Mouse (Mus musculus) activated CD4-positive, CD25-positive, alpha-beta regulatory T cell, adult 4 months (primary cell): ENCODE measurements around the gene Fbxo33. TPM values are rescaled to one million over a fixed set of nuclear protein-coding genes. Genes with fewer than 3 reads are reported as not detected.
"Not testable (repeated sequence)": the region's sequence is repeated elsewhere in the genome, so short reads cannot be mapped to it uniquely, and the experiment has no call there.

ENCODE experiments used
- ATAC-seq: one replicate; pipeline ENCODE4 v1.8.0; 2017
- polyA plus RNA-seq, 2 experiments: library from polyadenylated mRNA; unstranded; fragments of 100-300 nt; shearing (Covaris generic); gene quantifications; one replicate each; pipeline ENCODE4 v1.2.1; 2017

Gene Fbxo33
- 10 to 100 TPM; 11.2 to 18.4 TPM for polyA plus RNA-seq

DNA sequence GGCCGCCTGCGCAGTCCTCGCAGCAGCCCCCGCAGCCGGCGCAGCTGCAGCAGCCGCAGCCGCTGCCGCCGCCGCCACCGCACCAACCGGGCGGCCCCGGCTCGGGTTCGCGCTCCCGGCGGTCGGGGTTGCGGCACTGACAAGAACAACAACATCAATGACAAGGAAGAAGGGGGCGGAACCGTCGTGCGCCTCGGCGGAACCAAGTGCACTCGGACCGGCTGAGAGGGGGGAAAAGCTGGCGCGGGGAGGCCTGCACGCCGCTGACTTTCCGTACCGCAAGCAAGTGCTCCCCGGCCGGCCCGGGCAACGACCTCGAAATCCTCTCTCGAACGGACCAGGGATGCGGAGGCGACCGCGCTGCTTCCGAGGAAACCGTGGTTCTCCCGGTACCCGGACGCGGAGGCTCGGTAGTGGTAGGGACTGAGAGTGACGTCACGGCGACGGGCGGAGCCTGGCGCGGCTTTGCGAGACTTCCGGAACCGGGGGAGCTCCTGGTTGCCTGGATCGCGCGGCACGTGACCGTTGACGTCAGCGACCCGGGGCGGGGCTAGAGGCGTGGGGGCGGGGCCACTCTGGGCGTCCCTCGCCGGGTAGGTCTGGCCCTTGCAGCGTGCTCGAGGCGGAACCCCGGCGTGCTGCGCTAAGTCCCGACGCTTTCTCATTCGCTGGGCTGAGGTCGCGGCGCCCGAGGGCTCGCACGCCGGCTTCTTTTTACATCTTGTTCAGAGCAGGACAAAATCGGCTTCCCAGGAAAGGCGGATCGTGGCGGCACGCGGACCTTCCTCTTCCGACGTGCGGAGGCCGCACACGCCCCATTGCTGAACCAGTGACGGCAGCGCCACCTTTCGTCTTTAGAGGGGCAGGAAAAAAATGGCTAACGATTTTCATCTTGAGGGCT is at the start of gene Fbxo33:
Fbxo33 (minus strand) TSS at position 401 of the 901 bp plus-strand sequence.
- ATAC-seq, result peak; percentile 81

DNA sequence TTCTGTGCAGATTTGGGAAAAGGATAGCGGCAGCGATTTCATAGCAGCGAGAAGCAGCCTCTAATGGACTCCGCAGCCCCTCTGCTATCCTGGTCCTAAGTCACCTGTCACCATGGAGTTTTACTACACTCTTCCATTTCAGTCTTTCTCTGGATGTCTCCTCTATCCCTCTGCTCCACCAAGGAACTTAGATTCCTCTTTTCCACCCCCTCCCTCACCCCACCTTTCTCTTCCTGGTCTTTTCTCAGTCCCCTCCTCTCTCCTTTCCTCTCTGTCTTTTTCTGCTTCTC is 46.4 kb upstream of the Fbxo33 start:
- ATAC-seq, result no peak

DNA sequence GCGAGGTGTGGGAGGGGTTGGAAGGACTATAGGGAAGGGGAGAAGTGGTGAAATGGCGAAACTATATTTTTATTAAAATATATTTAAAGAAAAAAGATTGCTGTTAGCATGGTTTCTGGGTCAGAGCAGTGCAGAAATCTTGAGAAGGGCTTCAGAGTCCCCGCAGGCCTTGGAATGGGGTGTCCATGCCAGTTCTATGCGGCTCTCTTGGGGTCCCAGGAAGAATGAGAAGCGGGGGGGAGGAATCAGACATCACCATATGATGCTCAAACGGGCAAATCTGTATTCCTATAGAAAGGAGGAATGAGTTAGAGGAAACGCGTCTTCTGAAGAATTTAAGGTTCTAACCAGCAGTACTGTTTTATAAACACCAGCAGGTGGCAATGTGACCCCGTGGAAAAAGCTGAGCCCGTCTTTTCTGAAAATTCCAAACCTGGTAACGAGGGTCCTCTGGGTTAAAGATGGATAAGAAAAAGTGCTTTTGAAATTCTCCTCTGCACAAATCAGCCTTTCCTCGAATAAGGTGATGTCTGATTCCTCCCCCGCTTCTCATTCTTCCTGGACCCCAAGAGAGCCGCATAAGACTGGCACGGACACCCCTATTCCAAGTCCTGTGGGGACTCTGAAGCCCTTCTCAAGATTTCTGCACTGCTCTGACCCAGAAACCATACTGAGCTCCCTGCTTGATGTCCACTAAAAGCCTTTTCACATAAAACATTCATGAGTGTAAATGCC is 45.8 kb upstream of the Fbxo33 start:
- ATAC-seq, result no peak

DNA sequence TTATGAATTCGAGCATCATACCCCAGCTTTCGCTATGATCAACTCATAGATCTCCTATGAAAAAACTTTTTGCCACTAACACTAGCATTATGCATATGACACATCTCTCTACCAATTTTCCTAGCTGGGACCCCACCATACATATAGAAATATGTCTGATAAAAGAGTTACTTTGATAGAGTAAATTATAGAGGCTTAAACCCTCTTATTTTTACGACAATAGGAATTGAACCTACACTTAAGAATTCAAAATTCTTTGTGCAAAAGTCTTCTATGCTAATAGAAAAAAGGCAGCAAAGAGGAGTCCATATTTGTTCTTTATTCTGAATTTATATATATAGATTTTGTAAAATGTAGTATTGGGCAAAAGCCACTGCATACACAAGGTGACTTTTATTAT is 43.3 kb upstream of the Fbxo33 start:
- peak; percentile 59 for ATAC-seq

DNA sequence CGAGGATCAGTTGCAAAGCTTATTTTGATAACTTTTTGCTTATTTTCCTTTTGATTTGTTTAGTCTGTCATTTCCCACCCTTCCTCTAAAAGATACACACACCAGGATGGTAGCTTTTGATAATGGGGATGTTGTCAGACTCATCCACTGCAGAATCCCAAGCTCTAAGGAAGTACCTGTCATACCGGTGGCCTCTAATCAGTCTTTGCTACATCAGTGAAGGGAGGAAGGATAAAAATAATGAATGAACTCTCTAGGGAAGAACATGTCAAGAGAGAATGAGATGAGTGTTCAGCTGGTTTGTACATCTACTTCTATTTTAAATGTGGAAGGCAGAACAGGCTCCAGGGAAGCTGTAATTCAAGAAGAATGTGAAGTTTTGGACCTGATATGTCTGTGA is 41.3 kb upstream of the Fbxo33 start:
- no peak for ATAC-seq

DNA sequence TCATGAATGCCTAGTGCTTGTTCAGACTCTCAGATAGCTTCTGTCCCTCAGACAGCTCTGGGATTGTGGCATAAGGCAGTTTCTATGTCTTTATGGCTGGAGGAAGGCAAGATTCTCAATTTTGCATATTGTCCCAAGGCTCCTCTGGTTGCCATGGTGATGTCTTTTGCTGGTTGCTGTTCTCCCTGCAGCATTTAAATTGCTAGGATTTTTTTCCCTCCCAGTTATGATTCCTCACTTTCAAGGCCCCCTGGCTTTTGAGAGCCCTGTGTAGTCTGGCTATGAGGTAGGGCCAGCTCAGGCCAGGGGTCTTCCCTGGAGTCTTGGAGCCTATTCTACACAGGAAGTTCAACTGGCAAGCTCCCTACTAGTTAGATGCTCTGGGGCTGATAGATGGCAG is 40.8 kb upstream of the Fbxo33 start:
- no peak for ATAC-seq

DNA sequence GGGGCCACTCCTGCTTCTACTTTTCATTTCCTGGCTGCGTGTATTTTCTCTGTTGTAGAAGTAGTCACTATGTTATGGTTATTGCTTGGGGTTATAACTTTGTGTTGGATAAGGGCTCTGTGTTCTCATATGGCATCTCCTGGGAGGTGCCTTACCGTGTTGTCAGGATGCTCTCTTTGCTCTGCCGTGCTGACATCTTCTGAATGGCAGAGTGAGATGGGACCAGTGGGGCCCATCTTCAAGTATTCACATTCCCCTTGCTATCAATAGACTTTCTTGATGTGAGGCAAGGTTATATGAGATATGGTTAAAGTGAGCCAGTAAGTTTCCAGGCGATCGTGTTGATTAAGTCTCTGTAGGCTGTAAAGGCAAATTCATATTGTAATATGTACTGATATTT is 39.5 kb upstream of the Fbxo33 start:
- ATAC-seq, result no peak

DNA sequence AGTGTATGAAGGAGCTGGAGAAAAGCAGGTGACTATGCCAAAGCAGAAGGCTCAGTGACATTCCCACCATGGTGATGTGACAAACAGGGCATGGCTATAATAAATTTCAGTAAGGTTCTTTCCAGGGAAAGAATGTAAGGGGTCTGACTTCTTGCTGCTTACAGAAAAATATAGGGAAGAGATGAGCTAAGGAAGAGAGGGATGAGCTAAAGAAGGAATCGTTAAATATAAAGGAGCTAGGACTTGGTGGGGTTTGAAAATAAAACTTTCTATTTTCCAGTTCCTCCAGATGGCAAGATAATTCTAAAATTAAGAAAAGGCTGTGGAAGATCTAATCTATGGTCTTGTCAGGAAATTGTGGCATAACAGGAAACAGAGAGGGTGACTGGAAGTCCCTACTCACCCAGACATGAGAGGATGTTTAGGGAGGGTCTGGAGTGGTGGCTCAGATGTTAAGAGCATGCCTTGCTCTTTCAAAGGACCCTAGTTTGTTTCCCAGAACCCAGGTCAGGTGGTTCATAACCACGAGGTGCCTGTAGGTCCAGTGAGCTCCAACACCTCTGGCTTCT is 30.8 kb upstream of the Fbxo33 start:
- no peak for ATAC-seq

DNA sequence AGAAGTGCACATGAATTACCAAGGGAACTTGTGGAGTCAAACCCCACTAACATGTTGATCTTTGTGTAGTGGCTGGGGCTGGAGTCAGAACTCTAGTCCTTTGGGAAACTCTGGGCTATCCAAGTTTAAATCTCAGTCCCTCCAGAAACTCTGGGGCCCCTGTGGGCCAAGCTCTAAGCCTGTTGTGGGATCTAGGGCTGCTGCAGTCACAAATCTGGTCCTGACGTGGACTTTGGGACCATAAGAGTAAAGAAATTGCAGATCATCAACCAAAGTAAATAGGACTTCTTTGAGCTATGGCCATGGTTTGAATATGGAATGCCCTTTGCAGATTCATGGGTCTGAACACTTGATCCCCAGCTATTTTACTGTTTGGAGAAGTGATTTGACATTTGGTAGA is 29.4 kb upstream of the Fbxo33 start:
- no peak for ATAC-seq

DNA sequence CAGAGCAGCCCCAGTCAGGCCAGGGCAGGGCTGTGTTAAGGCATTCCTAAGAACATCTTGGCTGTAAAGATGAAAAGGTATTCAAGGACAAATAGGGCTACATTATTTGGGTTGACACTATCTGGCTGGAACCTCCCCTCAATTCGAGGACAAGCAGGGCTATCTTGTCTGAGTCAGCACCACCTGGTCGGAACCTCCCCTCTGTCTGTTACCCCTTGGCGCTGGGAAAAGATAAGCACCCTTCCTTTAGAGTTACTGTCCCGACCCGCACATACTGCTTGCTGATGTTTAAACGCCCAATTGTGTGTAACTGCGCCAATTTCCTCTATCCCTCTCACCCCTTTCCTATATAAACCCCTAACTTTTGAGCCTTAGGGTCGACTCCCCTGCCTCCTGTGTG is 21.5 kb upstream of the Fbxo33 start:
- ATAC-seq, result not testable (repeated sequence)

DNA sequence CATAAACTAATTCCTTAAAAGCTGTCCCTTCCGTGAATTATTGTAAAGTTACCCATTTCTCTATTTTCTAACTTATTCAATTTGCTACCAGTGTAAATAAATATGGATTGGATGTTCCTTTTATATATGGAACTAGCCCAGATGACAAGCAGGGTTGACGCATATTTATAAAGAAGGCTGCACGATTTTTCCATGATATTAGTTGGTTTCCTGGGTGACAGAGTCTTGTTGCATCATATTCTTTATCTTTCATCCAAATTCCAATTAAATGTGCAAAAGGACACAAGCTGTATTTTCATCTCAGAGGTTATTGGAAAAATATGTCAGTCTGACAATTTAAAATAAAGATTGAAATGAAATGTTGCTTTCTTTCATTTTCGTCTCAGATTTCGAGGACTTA is 18.9 kb upstream of the Fbxo33 start:
- no peak for ATAC-seq

DNA sequence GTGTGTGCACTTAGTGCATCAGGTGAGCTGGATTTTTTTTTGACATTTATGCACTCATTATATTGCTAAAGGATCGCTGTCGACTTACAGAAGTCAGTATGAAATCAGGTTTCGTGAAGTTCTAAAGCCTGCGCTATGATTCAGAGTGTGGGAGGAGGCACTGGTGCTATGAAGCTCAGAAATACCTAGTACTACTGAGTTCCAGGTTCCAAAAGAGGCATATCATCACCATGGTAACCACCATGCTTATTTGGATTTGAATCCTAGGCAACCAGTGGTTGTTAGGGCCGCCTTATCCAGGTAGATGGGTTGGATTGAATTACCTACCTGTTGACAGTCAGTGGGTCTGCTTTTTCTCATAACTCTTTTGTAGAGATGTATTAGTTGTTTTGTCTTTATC is 8.9 kb upstream of the Fbxo33 start:
- no peak for ATAC-seq

DNA sequence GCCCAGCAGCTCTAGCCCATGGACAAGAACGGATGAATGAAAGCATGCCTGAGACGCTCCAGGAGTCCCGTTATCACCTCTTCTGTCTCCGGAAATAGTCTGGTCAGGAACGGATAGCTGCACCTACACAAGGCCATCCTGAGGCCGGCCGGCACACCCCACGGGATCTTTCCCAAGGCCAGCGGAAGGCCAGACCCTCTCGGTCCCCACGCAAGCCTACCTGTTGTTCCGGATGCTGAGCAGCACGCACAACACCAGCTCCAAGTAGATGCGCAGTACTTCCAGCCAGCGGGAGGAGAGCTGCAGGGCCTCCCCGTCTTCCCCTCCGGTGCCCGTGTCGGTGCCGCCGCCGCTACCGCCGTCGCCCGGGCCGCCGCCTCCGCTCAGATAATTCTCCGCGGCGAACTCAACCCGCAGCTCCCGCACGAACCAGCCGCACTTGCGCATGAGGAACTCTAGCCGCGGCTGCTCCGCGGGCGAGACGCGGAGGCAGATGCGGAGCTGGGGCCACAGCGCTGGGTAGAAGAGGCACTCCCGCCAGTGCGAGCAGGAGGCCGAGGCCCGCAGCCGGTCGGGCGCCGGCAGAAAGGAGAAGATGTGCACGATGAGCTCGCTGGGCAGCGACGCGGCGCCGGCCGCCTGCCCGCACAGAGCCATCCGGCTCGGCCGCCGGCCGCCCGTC is 744 bp downstream of the Fbxo33 start:
- peak; percentile 15 for ATAC-seq

DNA sequence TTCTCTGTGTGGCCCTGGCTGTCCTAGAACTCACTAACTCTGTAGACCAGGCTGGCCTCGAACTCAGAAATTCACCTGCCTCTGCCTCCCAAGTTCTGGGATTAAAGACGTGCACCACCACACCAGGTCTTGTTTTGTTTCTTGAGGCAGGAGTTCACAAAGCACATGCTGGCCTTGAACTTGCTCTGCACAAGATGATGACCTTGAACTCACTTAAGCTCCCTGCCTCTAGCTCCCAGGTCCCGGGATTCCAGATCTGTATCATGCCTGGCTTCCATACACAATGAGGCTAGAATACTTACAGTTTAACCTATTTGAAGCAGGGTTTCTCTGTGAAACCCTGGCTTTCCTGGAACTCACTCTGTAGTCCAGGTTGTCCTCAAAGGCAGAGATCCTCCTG is 2.2 kb downstream of the Fbxo33 start:
- ATAC-seq, result no peak

DNA sequence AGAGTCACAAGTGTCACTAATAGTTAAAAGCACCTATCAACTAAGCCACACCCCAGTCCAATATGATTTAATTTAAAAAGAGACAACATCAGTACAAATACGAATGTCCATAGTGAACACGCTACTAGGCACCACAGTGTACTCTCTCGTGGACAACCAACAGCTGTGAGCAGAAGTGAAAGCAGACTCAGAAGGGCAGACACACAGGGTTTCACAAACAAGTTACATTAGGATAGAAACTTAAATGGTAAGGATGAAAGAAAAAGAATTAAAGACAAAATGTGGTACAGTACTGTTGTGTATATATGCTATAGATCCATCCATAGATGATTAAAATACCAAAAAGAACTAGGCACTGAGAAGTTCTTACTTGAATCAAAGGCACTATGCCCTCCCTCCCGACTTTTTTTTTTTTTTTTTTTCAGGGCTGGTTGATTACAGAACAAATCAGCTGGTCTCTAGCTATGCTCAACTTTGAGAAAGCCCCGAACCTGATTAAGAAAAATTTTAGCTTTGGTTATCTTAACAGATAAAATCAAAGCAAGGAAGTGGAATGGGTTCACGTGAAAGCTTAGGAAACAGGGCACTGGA is 2.8 kb downstream of the Fbxo33 start:
- no peak for ATAC-seq

DNA sequence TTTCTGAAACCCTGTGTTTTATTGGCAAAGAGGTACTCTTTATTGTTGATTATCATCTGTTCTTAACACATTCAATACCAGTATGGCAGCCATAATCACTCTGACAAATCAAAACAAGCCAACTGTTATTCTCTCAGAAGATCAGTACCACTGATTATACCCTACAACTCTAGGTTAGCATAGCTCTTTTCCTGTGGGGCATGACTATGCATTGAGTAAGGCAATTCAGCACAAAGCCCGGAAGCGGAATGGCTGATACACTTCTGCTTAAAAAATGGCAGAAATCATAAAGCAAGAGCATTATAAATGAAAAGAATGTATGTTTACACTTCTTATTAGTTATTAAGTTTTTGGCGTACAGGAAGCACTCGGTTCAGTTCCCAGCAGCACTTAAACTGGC is 3.3 kb downstream of the Fbxo33 start:
- peak; percentile 17 for ATAC-seq

DNA sequence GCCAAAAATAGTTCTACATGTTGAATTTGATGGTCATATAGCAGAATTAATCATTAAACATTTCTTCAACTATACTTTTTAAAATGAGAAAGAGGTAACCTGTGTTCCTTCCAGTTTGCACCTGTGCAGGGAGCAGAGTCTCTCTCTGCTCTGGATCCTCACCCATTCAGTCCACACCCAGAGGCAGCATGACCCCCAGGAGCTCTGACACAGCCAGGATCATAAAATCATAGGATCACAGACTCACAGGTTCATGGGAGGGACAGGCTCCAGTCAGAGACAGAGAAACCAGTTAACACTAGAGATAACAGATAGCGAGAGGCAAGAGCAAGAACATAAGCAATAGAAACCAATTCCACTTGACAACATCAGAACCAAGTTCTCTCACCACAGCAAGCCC is 11.7 kb downstream of the Fbxo33 start:
- ATAC-seq, result no peak

DNA sequence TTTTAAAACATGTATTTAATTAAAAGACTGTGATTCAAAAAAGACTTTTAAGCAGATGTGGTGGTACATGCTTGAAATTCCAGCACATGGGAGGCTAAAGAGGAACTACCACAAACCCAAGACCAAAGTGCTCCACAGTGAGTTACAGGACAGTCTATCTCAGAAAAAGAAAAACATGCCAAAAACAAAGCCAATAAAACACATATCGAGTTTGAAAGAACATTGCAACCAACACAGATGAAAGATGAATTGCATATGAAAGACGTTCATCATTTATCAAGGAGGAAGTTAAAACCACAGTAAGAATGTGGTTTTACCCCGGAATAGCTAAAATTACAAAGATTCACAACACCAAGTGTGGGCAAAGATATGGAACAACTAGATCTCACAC is 12.5 kb downstream of the Fbxo33 start:
- ATAC-seq, result peak; percentile 78

DNA sequence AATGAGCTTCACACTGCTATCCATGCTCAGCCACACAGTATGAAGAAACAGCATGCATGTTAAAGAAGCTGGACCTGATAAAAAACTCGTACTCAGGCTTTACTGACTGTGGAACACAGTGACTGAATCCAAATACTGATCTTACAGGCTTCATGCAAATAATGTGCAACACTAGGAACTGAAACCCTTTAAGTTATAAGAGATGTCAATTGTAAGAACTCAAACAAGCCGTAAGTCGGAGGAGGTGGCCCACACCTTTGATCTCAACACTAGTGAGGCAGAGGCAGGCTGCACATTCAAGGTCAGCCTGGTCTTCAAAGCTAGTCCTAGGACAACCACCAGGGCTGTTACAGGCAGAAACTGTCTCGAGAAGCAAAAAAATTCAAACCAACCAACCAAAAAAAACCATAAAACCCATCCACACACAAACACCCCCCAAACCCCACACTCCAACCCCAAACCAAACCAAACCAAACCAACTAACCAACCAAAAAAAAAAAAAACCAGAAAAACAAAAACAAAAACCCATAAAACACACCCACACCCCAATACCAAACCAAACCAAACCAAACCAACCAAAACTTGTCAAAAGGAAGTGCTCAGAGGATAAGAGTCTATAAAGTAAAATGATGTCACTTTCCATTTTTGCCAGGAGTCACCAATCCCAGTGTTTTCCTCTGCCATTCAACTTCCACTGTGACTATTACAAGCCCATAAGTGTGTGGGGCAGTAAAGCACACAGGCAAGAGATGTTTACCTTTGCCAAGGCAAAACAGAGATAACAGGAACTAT is 13.1 kb downstream of the Fbxo33 start:
- peak; percentile 37 for ATAC-seq

DNA sequence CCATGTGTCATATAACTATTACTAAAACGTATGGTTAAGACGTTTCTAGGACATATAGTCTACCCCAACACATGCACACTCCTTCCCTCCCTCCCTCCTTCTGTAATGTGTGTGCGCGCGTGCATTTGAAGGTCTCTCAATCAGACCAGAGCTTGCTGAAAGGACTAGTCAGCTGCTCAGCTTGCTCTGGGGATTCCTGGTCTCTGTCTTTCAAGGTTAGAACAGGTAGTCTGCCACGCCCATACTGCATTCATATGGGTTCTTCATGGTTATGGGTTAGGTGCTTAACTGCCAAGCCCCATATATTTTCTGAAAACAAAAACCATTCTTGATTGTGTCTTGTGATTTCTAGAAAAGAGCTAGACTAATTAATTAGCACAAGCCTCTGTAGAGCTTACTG is 14.0 kb downstream of the Fbxo33 start:
- no peak for ATAC-seq

DNA sequence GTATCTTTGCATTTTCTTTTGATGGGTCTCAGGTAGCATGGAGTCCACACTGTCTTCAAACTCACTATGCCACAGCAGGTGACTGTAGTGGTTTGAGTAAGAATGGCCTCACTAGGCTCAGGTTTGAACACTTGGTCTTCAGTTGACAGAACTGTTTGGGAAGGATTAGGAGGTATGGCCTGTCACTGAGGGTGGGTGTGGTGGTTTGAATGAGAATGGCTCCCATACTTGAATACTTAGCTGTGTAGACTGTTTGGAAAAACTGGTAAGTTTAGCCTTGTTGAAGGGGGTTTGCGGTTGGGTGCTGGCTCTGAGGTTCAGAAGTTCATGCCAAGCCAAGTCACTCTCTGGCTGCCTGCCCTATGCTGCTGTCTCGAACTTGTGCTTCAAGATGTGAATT is 20.2 kb downstream of the Fbxo33 start:
- ATAC-seq, result no peak

DNA sequence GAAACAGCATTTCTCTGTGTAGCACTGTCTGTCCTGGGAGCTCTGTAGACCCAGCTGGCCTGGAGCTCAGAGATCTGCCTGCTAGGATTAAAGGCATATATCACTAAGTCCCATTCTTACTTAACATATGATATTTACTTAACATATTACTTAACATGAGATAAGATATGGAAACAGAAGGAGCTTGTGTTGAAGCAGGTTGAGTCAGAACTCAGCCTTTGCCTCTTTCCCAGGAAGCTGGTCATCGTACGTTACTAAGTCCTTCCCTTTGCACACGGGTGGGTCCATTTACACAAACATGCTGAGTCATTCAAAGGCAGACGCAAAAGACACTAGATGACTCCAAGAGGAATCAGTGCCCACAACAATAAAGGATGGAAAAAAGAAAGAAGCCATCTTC is 20.8 kb downstream of the Fbxo33 start:
- no peak for ATAC-seq
